Mouse (Mus musculus) olfactory bulb, adult 2 months (tissue): ENCODE measurements around the gene Fbxo7.

ENCODE experiments used
- CTCF ChIP-seq: fragments of 200-500 bp; IDR thresholded peaks from 2 replicates; pipeline ENCODE4 v1.5.1; 2012; ENCODE audit warnings: low read depth, mild to moderate bottlenecking, low read length, moderate library complexity; ENCODE audit not compliant: insufficient read depth
- POLR2A ChIP-seq: fragments of 200-500 bp; IDR thresholded peaks from 2 replicates; pipeline ENCODE4 v1.6.1; 2012; ENCODE audit warnings: mild to moderate bottlenecking, low read depth, low read length, moderate library complexity; ENCODE audit not compliant: insufficient read depth

DNA sequence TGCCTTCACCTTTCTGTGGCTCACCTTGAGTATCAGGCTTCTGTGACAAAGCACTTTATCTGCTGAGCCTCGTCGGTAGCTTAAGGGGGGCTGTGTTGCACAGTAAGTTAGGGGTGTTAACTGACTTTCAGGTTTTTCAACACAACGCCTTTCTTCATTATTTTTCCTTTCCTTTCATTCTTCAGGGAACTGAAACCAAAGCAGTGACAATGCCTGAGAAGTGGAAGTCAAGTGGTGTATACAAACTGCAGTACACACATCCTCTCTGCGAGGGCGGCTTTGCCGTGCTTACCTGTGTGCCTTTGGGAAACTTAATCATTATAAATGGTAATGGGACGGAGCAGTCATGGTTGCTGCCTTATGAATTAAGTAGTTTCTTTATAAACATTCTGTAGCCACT is 9.0 kb downstream of the Fbxo7 start:
- TF ChIP-seq CTCF (no peak), POLR2A (no peak)
